Mouse (Mus musculus) CD4-positive, CD25-positive, alpha-beta regulatory T cell, adult 9 weeks (primary cell): ENCODE data around the gene Pnldc1. TPM values are rescaled to one million over a fixed set of nuclear protein-coding genes. Genes with fewer than 3 reads are reported as not detected.

Experiments used
- polyA plus RNA-seq: library from polyadenylated mRNA; unstranded; fragments of 100-300 nt; shearing (Covaris generic); gene quantifications from one replicate; pipeline ENCODE4 v1.2.1, GENCODE M21; 2017

Gene Pnldc1
- polyA plus RNA-seq: 0.41 TPM

DNA sequence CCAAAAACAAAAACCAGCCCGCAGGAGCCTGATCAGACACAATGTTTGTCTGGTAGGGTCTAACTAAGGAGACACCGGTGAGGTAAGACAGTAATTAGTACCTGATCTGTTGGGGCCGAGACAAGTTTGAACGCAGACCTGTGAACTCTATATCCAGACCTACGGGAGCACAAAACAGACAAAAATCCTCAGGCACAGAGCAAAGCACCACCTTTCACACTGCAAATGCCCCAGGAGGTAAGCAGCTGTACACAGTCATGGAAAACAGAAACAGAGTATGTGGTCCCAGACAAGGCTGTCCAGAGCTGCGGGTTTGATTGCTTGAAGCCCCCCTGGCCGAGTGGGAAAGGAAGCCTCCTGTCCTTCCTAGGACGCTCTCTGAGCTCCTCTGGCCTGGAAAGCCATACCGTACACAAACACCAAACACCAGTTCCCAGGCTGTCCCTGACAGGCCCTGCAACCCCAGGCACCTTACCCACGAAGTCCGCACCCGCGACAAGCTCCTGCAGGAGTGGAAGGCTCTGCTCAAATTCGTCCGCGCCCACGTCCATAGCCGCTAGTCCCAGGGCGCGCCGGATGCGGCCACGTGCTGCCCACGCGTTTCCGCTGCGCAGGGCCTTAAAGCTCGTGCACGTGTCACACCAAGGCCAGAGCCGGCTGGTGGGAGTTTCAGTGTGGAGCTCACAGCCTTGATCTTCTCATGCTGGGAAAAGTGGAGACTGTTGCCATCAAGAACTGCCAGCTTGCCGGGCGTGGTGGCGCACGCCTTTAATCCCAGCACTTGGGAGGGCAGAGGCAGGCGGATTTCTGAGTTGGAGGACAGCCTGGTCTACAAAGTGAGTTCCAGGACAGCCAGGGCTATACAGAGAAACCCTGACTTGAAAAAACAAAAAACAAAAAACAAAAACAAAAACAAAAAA is at the start of gene Pnldc1:
Pnldc1 (minus strand) TSS at position 870 of the 920 bp plus-strand sequence.

GRCm38 (mm10) chr17:12940151-12940805 is 30.2 kb upstream of the Pnldc1 start, which contains the start of gene Acat3:
Acat3 (minus strand) TSS chr17:12940600.

GRCm38 (mm10) chr17:12915881-12916583 is 6.0 kb upstream of the Pnldc1 start, which contains the start of gene Mrpl18:
Mrpl18 (minus strand) TSS chr17:12916345.

DNA sequence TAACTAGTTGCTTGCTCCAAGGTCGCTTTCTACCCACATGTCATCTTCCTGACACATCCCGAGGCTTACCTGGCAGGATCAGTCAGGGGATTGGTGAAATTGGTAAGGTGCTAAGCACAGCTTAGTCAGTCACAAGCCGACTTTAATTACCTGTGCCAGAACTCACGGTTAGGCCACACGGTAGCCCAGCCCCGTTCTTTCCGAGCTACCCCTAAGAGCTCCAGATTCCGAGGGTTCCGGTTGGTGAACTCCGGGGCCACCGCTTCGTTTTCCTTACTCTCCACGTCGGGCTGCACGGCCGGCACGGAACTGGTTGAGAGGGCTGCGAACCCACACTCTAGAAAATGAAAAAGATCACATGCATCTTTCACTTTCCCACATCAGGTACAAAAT is 5.5 kb upstream of the Pnldc1 start, which contains the start of gene Tcp1:
Tcp1 (plus strand) TSS at position 214 of the 393 bp plus-strand sequence.

GRCm38 (mm10) chr17:12875734-12876133 is 34.3 kb downstream of the Pnldc1 start, which contains the start of gene Mrgprh:
Mrgprh (plus strand) TSS chr17:12876034.

DNA sequence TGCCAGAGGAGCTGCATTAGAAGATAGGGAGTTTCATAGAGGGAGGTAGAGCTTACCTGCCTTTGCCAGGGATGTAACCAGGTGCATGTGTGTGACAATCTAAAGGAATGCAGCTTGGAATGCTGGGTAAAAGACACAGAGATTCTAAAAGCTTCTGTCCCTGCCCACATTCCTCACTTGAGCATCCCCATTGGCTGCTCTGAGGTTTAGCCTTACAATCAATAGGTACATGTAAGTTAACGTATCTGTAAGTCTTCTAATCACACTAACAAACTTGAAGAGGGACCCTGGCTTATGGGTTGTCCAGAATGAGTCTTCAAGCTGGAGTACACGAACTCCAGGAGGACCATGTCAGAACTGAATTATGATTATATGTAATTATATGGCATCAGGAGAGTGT is 42.0 kb downstream of the Pnldc1 start, which contains the start of gene Mas1:
Mas1 (minus strand) TSS at position 101 of the 400 bp plus-strand sequence.

Other genes starting within 250 kb of the Pnldc1 start
- gene Slc22a1, start 234.4 kb downstream of the Pnldc1 start, polyA plus RNA-seq: not detected
- gene Igf2r, start 140.6 kb downstream of the Pnldc1 start, polyA plus RNA-seq: 34.5 TPM
- not detected for gene Mas1, start 42.1 kb downstream of the Pnldc1 start, polyA plus RNA-seq
- not detected for gene Mrgprh, start 34.2 kb downstream of the Pnldc1 start, polyA plus RNA-seq
- 255 TPM for gene Tcp1, start 5.5 kb upstream of the Pnldc1 start, polyA plus RNA-seq
- gene Mrpl18, start 6.1 kb upstream of the Pnldc1 start, polyA plus RNA-seq: 164 TPM
- 1.4 TPM for gene Acat3, start 30.4 kb upstream of the Pnldc1 start, polyA plus RNA-seq
- 47.0 TPM for gene Acat2, start 50.5 kb upstream of the Pnldc1 start, polyA plus RNA-seq
- gene Wtap, start 83.9 kb upstream of the Pnldc1 start, polyA plus RNA-seq: 17.3 TPM
- gene Sod2, start 96.6 kb upstream of the Pnldc1 start, polyA plus RNA-seq: 132 TPM
- gene Gpr31b, start 142.1 kb upstream of the Pnldc1 start, polyA plus RNA-seq: not detected
- gene Tcp10b, start 150.9 kb upstream of the Pnldc1 start, polyA plus RNA-seq: 0.31 TPM
- not detected for gene Unc93a, start 221.6 kb upstream of the Pnldc1 start, polyA plus RNA-seq